Mouse (Mus musculus) lung, postnatal 0 days (tissue): Measurements from ENCODE around the gene Tmem44. TPM values are rescaled to one million over a fixed set of nuclear protein-coding genes. Genes with fewer than 3 reads are reported as not detected.

Experiments used
- ATAC-seq: fragments of 200-750 bp; cut with Nextera tagmentation; 2 replicates; pipeline ENCODE4 v1.8.0; 2017; ENCODE audit warnings: moderate library complexity
- DNase-seq: peaks from one replicate; pipeline ENCODE4 v3.0.0-alpha.2; 2016; ENCODE audit warnings: low spot score
- H3K27ac ChIP-seq: fragments of 300-500 bp; sonication (generic); 2 replicates; pipeline ENCODE4 v1.5.1; 2014; ENCODE audit warnings: antibody characterized with exemption, mild to moderate bottlenecking, low read length, mixed read lengths
- H3K27me3 ChIP-seq: fragments of 300-500 bp; sonication (generic); replicated peaks from 2 replicates; pipeline ENCODE4 v1.6.1; 2014; ENCODE audit warnings: low read length, mixed read lengths; ENCODE audit not compliant: insufficient read depth
- H3K36me3 ChIP-seq: fragments of 300-500 bp; sonication (generic); 2 replicates; pipeline ENCODE4 v1.6.1; 2014; ENCODE audit warnings: low read length, mixed read lengths; ENCODE audit not compliant: insufficient read depth
- H3K4me1 ChIP-seq: fragments of 300-500 bp; sonication (generic); 2 replicates; pipeline ENCODE4 v1.6.1; 2014; ENCODE audit warnings: antibody characterized with exemption, low read depth, low read length, mixed read lengths; ENCODE audit not compliant: insufficient read depth
- H3K4me2 ChIP-seq: fragments of 300-500 bp; sonication (generic); replicated peaks from 2 replicates; pipeline ENCODE4 v1.6.1; 2014; ENCODE audit warnings: low read depth, mild to moderate bottlenecking, low read length, moderate library complexity, mixed read lengths
- H3K4me3 ChIP-seq: fragments of 300-500 bp; sonication (generic); 2 replicates; pipeline ENCODE4 v1.5.1; 2014; ENCODE audit warnings: low read depth, low read length
- H3K9ac ChIP-seq: fragments of 300-500 bp; sonication (generic); replicated peaks from 2 replicates; pipeline ENCODE4 v1.6.1; 2014; ENCODE audit warnings: low read depth, mild to moderate bottlenecking
- H3K9me3 ChIP-seq: fragments of 300-500 bp; sonication (generic); 2 replicates; pipeline ENCODE4 v1.6.1; 2016; ENCODE audit warnings: low read length, mixed read lengths
- CTCF ChIP-seq: IDR thresholded peaks from 2 replicates; pipeline ENCODE4 v1.5.1; 2016; ENCODE audit warnings: antibody characterized with exemption, mild to moderate bottlenecking
- EP300 ChIP-seq: IDR thresholded peaks from 2 replicates; pipeline ENCODE4 v1.6.1; 2016; ENCODE audit warnings: antibody characterized with exemption, mild to moderate bottlenecking, control low read depth
- WGBS: fragments of 180-500 bp; shearing (Covaris S2); extraction: QIAGEN DNeasy Blood & Tissue Kit; methylation state at CpG from one replicate; pipeline ENCODE4 v1.1.7; 2014; 5-methylcytosine and 5-hydroxymethylcytosine counted together
- polyA plus RNA-seq: library from polyadenylated mRNA; unstranded; fragments of >200 nt; fragmentation: Nextera tagmentation; extraction: Ambion mirVana; gene quantifications from 2 replicates; pipeline ENCODE4 v1.2.1, GENCODE M21; 2015

Gene Tmem44
- polyA plus RNA-seq, 1 experiment from 2014 or later: 17.9 TPM

GRCm38 (mm10) chr16:30576392-30576791 lies 25.8 kb upstream of the Tmem44 start:
- Histone ChIP-seq H3K9ac (no peak overlapping the region), H3K4me3 (no peak overlapping the region), H3K4me1 (no peaks in the 10 kb centered on the region), H3K27ac (no peak overlapping the region), H3K27me3 (no peaks in the 10 kb centered on the region), H3K4me2 (no peak overlapping the region), H3K36me3 (peaks cover 43% of the 10 kb centered on the region), H3K9me3 (no peaks in the 10 kb centered on the region)
- DNase-seq (no peak), ATAC-seq (no peak)
- TF ChIP-seq CTCF: no peak
- 93% methylated on average over 1 of the region's 1 CpGs for WGBS

- Histone ChIP-seq H3K4me2 (no peak overlapping the region), H3K4me3 (no peak overlapping the region), H3K27me3 (no peaks in the 10 kb centered on the region), H3K9me3 (no peaks in the 10 kb centered on the region), H3K36me3 (peaks cover 45% of the 10 kb centered on the region), H3K27ac (no peak overlapping the region), H3K4me1 (no peaks in the 10 kb centered on the region), H3K9ac (no peak overlapping the region)
- no peak for ATAC-seq
- DNase-seq: no peak
- TF ChIP-seq CTCF (no peak), EP300 (no peak)
- 85% methylated on average over 7 of the region's 7 CpGs for WGBS
Observed at GRCm38 (mm10) chr16:30575815-30576214, 25.2 kb upstream of the Tmem44 start.

- H3K9me3 ChIP-seq: no peaks in the 10 kb centered on the region
- H3K4me2 ChIP-seq: no peak overlapping the region
- H3K36me3 ChIP-seq: peaks cover 50% of the 10 kb centered on the region
- WGBS: 54% methylated on average over 4 of the region's 4 CpGs
- TF ChIP-seq CTCF: no peak
- TF ChIP-seq EP300: no peak
- H3K27ac ChIP-seq: no peak overlapping the region
- no peaks in the 10 kb centered on the region for H3K4me1 ChIP-seq
- no peak for DNase-seq
- ATAC-seq: no peak
- no peak overlapping the region for H3K9ac ChIP-seq
- H3K27me3 ChIP-seq: no peaks in the 10 kb centered on the region
- H3K4me3 ChIP-seq: no peak overlapping the region
Observed at GRCm38 (mm10) chr16:30572239-30572638, 21.6 kb upstream of the Tmem44 start.

DNA sequence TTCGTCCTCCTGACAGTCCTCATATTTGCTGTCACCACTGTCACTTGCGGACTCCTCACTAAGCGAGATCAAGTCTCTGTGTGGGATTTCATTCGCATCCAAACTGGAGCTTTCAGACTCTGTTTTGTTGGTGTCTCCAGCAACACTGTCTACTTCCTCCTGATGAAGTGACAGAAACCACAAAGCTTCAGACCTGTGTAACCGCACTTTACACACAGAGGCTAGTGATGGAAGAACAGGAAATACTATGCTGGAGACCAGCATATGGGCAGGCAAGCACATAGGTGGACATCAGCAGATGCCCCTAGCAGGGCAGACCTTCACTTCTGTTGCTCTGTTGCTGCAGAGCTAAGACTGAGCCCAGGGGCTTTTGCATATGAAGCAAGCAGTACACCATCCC lies 20.7 kb upstream of the Tmem44 start:
- no peak overlapping the region for H3K27ac ChIP-seq
- no peak for TF ChIP-seq EP300
- no peak for TF ChIP-seq CTCF
- no peak overlapping the region for H3K4me3 ChIP-seq
- ATAC-seq (no peak), DNase-seq (no peak)
- H3K4me2 ChIP-seq: no peak overlapping the region
- no peaks in the 10 kb centered on the region for H3K9me3 ChIP-seq
- H3K9ac ChIP-seq: no peak overlapping the region
- peaks cover 50% of the 10 kb centered on the region for H3K36me3 ChIP-seq
- no peaks in the 10 kb centered on the region for H3K4me1 ChIP-seq
- no peaks in the 10 kb centered on the region for H3K27me3 ChIP-seq
- WGBS: 92% methylated on average over 5 of the region's 5 CpGs

GRCm38 (mm10) chr16:30570173-30570572 lies 19.5 kb upstream of the Tmem44 start:
- Histone ChIP-seq H3K4me3 (no peak overlapping the region), H3K36me3 (peaks cover 54% of the 10 kb centered on the region), H3K27ac (no peak overlapping the region), H3K9ac (no peak overlapping the region), H3K4me2 (no peak overlapping the region), H3K4me1 (no peaks in the 10 kb centered on the region), H3K9me3 (no peaks in the 10 kb centered on the region), H3K27me3 (no peaks in the 10 kb centered on the region)
- no peak for DNase-seq
- no peak for ATAC-seq
- 91% methylated on average over 4 of the region's 4 CpGs for WGBS
- TF ChIP-seq EP300 (no peak), CTCF (no peak)

DNA sequence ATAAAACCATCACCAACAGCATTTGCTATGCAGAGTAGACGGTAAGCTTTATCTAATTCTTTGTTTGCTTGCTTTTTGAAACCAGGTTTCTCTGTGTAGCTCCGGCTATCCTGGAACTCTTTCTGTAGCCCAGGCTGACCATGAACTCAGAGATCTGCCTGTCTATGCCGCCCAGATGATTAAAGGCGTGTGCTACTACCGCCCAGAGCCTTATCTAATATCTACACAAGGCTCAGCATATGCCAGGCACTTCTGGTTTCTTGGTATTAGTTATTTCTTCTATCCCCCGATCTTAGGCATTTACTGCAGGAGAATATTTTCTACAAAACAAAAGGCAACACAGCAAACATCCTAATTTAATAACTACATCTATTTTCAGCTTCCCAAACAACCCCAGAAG lies 15.0 kb upstream of the Tmem44 start:
- Histone ChIP-seq H3K27me3 (no peaks in the 10 kb centered on the region), H3K27ac (no peak overlapping the region), H3K4me1 (no peaks in the 10 kb centered on the region), H3K9me3 (no peaks in the 10 kb centered on the region), H3K4me2 (no peak overlapping the region), H3K9ac (no peak overlapping the region), H3K4me3 (no peak overlapping the region), H3K36me3 (peaks cover 61% of the 10 kb centered on the region)
- ATAC-seq: no peak
- TF ChIP-seq EP300 (no peak), CTCF (no peak)
- 90% methylated on average over 6 of the region's 6 CpGs for WGBS
- DNase-seq: no peak

DNA sequence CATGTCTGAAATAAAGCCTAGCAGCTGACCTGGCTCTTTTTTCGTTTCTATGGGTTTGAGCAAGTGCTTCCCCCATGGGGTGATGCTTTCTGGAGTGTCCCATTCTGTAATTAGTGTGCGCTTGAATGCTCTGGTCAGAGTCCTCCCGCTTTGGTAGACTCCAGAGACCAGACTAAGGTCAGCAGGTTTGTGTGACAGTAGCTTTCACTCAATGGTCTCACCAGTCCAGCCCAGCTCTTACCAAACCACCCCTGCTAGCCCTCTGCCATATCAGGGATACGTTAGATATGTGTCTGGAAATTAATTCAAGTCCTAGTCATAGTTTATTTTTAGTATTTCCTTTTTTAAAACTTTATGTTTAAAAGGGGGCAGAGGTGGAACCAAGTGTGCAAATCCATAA lies 10.0 kb upstream of the Tmem44 start:
- no peak overlapping the region for H3K4me2 ChIP-seq
- ATAC-seq (no peak), DNase-seq (no peak)
- WGBS: 93% methylated on average over 4 of the region's 4 CpGs
- H3K4me3 ChIP-seq: no peak overlapping the region
- TF ChIP-seq EP300 (no peak), CTCF (no peak)
- H3K9ac ChIP-seq: no peak overlapping the region
- no peak overlapping the region for H3K27ac ChIP-seq
- peaks cover 36% of the 10 kb centered on the region for H3K36me3 ChIP-seq
- no peaks in the 10 kb centered on the region for H3K27me3 ChIP-seq
- H3K9me3 ChIP-seq: no peaks in the 10 kb centered on the region
- no peaks in the 10 kb centered on the region for H3K4me1 ChIP-seq
